ENCODE assay signal across 20 mouse cellular contexts in genomic region chr6:8711246-8711645, GRCm38 (mm10).
DNase-seq lines count a peak whose midpoint lies in the region; TF ChIP-seq lines count a peak whose summit lies in the region.
"Had no signal": no experiment of that assay in that cellular context is flagged by ENCODE, and none has a peak within 500 bp of the region (broad histone marks: within the 10 kb centered on the region; RNA-seq: fewer than 3 reads in every experiment).

No protein-coding gene starts in this region.

- no peaks in the 10 kb centered on the region for H3K79me2 ChIP-seq in C2C12 (ENCODE audit: control insufficient read depth, insufficient read depth)

- no peaks in the 10 kb centered on the region for H3K27me3 ChIP-seq in C2C12 (ENCODE audit: control insufficient read depth, insufficient read depth, insufficient read length)
- H3K27me3 ChIP-seq: embryonic facial prominence, embryonic 12.5 days; forebrain, embryonic 12.5 days had no signal

- H3K79me3 ChIP-seq in C2C12 (ENCODE audit: low read depth): no peaks in the 10 kb centered on the region

- no peak overlapping the region for H3K4me3 ChIP-seq in C2C12 (ENCODE audit: insufficient read depth, poor library complexity, severe bottlenecking)
- no peak overlapping the region for H3K4me3 ChIP-seq in left cerebral cortex, adult 2 months
- H3K4me3 ChIP-seq: embryonic facial prominence, embryonic 12.5 days; forebrain, embryonic 10.5 days; forebrain, embryonic 12.5 days had no signal

- intact Hi-C loops in left cerebral cortex, adult 2 months (cut with DNase I): no loop called here

- H3ac ChIP-seq in C2C12 (ENCODE audit: control insufficient read depth, insufficient read length, low read depth): no peak overlapping the region

- no peak overlapping the region for H3K27ac ChIP-seq in left cerebral cortex, adult 2 months
- H3K27ac ChIP-seq: embryonic facial prominence, embryonic 12.5 days; forebrain, embryonic 10.5 days; forebrain, embryonic 12.5 days had no signal

- TF ChIP-seq CTCF in C2C12 (IDR thresholded peaks at IDR 0.05; ENCODE audit: control insufficient read depth, insufficient read depth, insufficient read length): no peak
- TF ChIP-seq CTCF in left cerebral cortex, adult 2 months (IDR thresholded peaks at IDR 0.05): no peak

- peak; percentile 40 for DNase-seq in adrenal gland, adult 2 months
- no peak for DNase-seq in adrenal gland, postnatal 25 days
- DNase-seq in 3134 (ENCODE audit: extremely low read depth, insufficient read length, low spot score): peak; percentile 44
- DNase-seq in adipocyte (ENCODE audit: low spot score): peak; percentile 68
- DNase-seq in frontal cortex, postnatal 14 days (ENCODE audit: low spot score in 2 of 2): no peak
- no peak for DNase-seq in heart, adult 8-10 months (ENCODE audit: low spot score)
- DNase-seq in left cerebral cortex, adult 2 months (ENCODE audit: extremely low spot score in 1 of 2, low spot score in 2 of 2): no peak
- DNase-seq: adrenal gland, adult 8-10 months; adrenal gland, postnatal 14 days; B cell, adult 2 months; cerebellum, adult 11 months; cerebellum, adult 18-20 months; cerebellum, adult 8-10 months; cerebellum, adult 9-11 months; cerebellum, postnatal 36 days; embryo, embryonic 11 days had no signal

- H3K36me3 ChIP-seq in C2C12 (ENCODE audit: control insufficient read depth, insufficient read depth): no peaks in the 10 kb centered on the region
- H3K36me3 ChIP-seq: embryonic facial prominence, embryonic 12.5 days; forebrain, embryonic 10.5 days; forebrain, embryonic 12.5 days had no signal

TF ChIP-seq in C2C12, 6 proteins besides CTCF, POLR2A, EP300 and RAD21:
- TF ChIP-seq MYOG (IDR thresholded peaks at IDR 0.05; ENCODE audit: control insufficient read depth, extremely low read depth, insufficient read length) (no peak), CEBPB (IDR thresholded peaks at IDR 0.05; ENCODE audit: low read depth) (peak; percentile 36)

Comparison
In these comparisons a context has a peak if more than half of its experiments do, and no peak if none do; other contexts are left out.
1. DNase-seq: peak in adrenal gland, adult 2 months (single experiment), 3134 (single experiment) and adipocyte (single experiment); none in adrenal gland, postnatal 25 days (single experiment), frontal cortex, postnatal 14 days (0 of 2), heart, adult 8-10 months (single experiment) and left cerebral cortex, adult 2 months (0 of 2).